Mouse (Mus musculus) thymus, postnatal 0 days (tissue): ENCODE data around the gene Pfkp. TPM values are rescaled to one million over a fixed set of nuclear protein-coding genes. Genes with fewer than 3 reads are reported as not detected.

Source experiments
- DNase-seq: peaks from one replicate; pipeline ENCODE4 v3.0.0-alpha.2; 2015; ENCODE audit warnings: low spot score
- polyA plus RNA-seq: library from polyadenylated mRNA; unstranded; fragments of >200 nt; fragmentation: Nextera tagmentation; extraction: Ambion mirVana; gene quantifications from 2 replicates; pipeline ENCODE4 v1.2.1, GENCODE M21; 2015

The Pfkp gene
- polyA plus RNA-seq, 1 experiment from 2014 or later: 67.7 TPM

- no peak for DNase-seq
Observed at GRCm38 (mm10) chr13:6637534-6638124, 10.9 kb downstream of the Pfkp start.

DNA sequence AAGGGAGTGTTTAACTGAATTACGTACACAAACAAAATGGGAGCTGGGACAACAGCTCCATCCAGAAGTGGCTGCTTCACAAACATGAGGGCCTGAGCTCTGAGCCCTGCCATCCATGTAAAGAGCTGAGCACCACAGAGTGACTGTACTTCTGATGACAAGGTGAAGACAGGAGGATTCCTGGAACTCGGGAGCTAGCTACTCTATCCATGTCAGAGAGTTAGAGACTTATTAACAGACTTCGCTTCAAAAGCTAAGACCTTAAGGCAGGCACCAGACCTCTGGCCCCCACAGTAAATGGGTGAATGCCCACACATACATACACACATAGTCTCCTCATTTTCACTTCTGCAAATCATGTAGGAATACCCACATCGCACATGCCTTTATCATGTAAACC is 11.6 kb downstream of the Pfkp start:
- no peak for DNase-seq

DNA sequence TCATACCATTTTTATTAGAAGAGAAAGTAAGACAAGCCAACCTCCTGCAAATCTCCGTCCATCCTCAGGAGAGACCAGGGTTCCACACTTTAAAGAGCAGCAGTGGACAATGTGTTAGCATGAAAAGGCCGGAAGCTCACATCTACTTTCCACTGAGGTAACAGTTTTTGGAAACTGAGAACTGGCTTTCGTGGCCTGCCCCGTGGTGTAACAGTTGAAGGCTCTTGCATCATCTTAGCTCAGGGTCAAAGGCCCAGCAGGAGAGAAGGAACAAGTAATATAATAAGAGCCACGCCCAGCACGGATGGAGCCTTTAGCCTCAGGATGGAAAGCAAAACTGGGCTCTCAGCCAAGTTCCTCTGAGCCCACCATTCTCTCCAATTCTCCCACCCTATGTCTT is 12.1 kb downstream of the Pfkp start:
- no peak for DNase-seq

GRCm38 (mm10) chr13:6635138-6636076 is 13.2 kb downstream of the Pfkp start:
- no peak for DNase-seq

DNA sequence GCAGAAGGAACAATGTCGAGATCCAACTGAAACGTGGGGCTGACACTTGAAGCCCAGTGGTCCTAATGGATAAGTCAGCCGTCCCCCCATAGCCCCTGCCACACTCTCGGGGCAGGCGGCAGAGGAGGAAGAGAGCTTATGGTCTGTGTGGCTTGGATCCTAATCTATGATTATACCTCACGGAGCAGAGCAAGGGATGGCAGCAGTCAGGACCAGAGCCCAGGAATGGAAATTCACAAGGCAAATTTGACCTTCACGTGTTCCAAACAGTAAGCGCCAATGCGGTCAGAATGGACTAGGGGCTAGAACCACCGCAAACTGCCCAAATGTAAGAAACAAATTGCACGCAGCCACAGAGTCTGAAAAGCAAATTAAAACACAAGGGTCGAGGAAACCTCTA is 14.5 kb downstream of the Pfkp start:
- no peak for DNase-seq

- peak; percentile 57 for DNase-seq
Observed at GRCm38 (mm10) chr13:6633524-6633923, 15.1 kb downstream of the Pfkp start.

DNA sequence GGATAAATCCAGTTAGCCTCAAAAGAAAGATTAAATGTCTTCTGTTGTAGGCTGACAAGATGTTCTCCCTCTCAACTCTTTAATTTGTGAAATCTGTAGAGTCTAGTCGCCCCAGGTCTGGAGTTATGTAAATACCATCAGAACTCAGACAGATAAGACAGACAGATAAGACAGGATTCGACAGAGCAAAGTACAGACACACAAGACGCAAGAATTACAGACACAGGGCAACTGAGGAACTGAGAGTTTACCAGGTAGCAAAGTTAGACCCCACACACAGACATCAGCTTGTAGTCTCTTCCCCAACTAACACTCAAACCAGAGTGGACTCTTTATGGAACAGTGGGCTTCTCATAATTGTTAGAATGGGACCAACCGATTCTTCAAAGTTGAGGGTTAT is 15.6 kb downstream of the Pfkp start:
- no peak for DNase-seq

DNA sequence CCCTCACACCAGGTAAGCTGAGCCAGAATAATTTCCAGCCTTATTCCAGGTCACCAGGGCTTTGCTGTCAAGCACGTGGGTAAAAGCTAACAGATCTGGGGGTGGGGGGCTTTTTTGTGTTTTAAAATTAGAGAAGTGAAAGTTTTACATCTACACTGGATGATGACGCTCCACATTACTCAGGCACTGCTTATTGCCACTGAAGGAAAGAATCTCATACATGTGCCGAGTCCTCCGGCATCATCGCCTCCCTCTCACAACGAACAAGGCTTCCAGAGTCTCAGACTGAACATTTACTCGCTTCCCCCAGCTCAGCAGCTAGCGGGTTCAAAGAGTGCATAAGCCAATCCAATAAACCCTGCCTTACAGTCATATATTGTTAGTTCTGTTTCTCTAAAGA is 16.1 kb downstream of the Pfkp start:
- DNase-seq: no peak

DNA sequence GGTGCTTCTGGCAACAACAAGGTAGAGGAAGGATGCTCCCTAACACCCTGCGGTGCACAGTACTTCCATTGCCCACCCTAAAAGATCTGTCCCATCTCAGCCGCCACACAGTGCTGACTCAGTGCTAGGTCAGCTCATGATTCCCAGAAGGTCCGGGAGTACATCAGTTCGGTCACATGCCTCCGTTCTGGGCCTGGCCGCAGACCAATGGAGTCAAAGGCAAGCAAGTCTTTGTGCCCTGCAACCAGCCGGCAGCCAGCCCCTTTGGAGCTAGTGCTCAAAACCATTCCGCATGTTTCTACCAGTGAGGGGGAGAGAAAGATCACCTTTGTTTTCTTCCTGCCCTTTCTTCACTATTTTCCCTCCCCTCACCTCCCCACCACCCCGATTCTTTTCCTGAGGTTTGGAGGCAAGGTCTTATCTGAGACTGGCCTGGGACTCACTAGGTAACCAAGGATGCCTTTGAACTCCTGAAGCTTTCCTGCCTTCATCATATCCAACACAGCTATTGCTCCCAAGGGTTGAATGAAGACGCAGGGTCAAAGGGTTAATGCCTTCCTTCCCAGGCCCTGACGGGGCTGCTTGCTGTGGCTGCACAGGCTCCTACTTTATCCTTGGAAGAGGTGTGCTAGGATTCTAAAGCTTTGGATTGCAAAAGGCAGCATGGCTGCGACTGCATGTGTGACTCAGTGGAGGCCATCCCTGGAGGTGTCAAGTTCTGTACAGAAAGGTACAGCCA is 16.6 kb downstream of the Pfkp start:
- DNase-seq: no peak

GRCm38 (mm10) chr13:6630660-6631059 is 17.9 kb downstream of the Pfkp start:
- DNase-seq: no peak

DNA sequence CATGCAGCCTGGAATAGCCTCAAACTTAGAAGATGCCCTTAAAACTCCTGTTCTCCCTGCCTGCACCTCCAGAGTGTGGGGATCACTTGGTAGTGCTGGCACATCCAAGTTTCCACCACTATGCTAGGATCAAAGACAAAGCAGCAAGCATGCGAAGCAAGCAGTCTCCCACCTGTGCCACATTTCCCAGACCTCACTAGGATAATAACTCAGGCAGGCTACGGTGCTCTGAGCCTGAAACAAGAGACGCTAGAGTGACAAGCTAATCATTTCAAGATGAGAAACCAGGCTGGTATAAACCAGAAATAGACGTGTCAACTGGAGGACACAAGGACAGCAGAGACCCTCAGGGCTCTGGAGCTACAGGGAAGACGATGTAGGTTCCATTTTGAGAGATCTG is 18.6 kb downstream of the Pfkp start:
- no peak for DNase-seq

DNA sequence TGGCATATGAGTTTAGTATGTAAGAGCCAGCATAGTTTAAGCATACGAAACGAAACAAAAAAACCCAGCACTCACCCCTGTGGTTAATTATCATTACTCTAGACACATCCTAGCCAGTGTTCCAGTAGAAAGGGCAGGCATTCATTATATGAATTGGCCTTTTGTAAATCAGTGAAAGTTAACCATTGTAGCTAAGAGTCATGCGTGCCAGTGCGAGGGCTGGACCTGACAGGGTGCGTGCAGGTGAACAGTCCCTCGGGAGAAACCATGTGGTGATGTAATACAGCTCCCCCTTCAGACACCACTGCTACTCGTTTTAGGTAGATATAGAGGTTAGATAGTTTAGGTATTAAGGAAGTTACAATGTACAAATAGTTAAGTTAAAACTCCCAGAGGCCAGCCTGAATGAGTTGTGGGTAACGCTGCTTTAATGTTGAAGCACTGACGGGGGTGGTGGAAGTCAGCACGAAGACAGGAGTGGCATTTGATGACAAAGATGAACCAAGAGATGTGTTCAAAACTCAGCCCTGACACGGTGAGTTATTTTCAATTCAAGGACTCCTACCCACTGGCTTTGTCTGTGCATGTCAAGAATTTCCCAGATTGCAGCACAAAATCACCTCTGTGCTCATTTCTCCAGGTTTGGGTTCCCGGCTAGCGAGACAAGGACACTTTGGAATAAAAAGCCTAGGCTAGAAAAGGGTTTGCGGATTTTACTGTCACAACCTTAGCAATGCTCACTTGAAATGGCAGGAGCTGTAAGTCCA is 19.4 kb downstream of the Pfkp start:
- no peak for DNase-seq

DNA sequence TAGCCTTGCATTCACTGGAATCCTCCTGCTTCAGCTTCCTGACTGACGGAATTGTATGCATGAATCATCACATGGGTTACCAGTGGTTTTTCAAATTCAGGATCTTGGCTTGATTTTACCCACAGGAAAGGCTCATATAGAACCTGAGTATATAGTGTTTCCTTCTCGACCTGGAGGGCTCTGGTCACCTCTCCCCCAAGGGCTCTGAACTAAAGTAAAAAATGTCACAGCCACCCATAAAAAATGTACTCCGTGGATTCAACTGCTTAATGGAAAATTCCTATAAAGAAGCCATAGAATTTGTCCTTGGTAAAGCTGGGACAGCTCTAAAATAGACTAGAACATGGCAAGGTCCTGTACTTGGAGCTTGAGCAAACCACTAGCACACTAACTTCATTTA is 20.3 kb downstream of the Pfkp start:
- no peak for DNase-seq

GRCm38 (mm10) chr13:6627352-6627751 is 21.2 kb downstream of the Pfkp start:
- DNase-seq: no peak

DNA sequence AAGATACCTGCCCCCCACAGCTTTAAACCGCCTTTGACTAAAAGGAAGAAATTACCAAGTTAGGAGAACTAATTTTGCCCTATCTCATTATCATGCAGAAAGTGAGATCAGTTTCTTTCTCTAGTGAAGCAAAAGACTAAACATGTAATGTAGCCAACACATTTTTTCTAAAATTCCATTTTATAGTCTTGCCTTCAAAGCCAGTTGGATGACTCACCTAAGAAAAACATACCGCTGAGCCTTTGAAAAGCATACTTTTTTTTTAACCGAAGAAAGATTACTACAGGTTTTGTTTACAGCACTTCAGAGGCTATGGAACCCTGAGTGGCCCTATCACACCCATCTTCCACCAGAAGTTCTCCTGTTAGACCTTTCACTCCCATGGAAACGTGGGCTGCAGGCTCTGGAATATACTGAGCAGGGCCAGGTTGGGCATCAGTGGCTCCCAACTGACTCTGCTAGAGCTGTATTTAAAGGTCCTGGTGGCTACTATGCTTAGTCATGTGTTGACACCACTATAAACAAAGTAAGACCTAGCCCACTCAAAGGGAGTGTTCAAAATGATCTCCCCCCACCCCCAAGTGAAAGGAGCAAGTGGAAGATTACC is 22.0 kb downstream of the Pfkp start:
- no peak for DNase-seq

DNA sequence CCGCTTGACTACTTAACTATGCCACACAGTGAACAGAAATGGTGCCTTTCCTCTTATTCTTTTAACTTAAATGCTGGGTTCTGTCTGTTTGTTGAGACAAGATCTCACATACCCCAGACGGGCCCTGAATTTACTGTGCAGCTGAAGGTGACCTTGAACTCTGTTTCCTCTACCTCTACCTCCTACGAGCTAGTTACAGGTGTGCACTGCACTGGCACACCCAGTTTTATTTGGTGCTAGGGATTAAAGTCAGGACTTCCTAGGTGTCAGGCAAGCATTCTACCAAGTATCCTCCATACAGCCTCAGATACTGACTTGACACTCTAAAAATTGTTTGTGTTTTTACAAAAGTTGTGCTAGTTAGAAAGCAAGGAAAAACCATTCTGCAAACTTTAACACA is 22.6 kb downstream of the Pfkp start:
- no peak for DNase-seq

GRCm38 (mm10) chr13:6624604-6625003 is 24.0 kb downstream of the Pfkp start:
- no peak for DNase-seq

DNA sequence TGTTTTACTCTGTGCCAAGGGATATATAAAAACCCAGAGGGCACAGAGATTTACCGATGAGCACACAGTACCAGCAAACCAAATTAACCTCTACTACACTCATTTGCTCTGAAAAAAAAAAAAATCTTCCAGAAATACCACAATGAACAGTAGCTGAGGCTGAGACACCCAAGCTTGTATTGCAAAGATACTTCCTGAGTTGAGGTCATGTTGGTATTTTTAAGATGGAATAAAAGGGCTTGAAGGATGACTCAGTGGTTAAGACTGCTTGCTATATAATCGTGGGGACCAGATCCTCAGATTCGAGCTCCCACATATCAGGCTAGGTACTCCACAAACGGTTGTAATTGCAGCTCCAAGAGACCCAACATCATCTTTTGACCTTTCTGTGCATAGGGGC is 24.5 kb downstream of the Pfkp start:
- no peak for DNase-seq

DNA sequence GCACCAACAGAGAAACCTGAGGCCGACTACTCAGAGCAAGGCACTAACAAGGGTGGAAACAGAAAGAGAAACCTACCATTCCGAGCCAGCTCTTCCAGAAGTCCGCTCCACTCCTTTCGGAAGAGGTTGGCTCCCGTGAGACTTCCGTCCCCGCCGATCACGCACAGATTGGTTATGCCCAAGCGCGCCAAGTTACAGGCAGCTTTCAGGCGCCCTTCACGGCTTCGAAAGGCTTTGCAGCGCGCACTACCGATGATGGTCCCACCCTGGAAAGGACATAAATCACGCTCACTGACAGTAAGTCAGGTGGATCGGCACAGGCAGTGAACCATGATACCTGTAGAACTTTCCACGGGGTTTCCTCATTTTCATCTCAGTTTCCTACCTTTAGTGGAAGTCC is 26.7 kb downstream of the Pfkp start:
- DNase-seq: no peak

DNA sequence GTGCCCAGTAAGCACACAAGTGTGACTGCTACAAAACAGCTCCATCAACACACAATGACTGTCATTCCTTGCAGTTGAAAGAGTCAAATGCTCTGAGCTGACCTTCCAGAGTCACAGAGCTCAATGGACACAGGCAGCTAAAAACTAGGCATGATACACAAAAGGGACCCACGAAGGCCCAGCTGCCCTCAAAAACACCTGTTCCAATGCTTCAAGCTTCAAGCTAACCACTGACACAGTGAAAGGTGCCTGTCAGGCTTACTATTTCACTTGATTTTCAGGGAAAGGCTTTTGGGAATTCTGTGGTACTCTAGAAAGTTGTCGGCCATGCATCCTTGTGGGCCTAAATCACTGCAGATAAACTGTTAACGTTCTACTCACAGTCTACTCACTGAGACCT is 28.3 kb downstream of the Pfkp start:
- DNase-seq: no peak

DNA sequence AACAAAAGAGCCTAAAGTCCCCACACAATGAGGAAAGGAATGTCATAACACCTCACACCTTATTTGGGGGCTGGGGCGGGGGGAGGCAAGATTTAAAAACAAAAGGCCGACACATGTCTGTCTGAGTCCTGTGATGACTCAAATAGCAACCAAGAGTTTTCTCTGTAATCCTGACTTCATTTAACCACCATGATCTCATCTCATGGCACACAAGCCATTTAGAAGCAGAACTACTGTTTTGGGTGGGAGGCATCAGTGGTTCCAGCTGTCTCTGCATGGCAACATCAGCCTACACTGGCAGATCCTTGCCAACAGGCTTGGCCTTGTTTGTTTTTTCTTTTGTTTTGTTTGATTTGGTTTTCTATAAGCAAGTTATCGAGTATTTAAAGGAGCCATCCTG is 29.9 kb downstream of the Pfkp start:
- DNase-seq: no peak
